Mouse (Mus musculus): ENCODE measurements at regions not wholly inside any gene's neighbourhood (a gene's known extent, or its start where the extent isn't known, plus 50 kb on each side); places are given as distances from the start of the nearest gene placed in this dataset.

DNA sequence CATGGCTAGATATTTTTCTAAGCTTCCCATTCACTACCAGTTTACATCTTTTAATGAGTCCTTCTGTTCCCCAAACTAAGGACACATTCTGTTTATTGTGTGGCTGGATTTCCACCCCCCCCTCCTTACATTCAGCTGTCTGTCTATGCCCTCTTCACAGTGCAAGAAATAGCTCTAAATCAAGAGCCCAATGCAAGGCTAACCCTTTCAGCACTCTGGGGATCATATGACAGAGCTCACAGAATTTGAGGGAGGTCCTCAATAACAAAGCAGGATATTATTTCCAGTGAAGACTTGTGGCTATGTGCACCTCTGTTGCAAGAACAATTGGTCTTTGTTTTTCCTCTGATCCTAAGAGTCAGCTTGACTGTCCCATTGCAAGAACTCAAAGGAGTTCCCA, 874.1 kb upstream of the Gje1 start:
- Histone ChIP-seq H3K4me3 (no peak overlapping the region), H3K4me1 (no peaks in the 10 kb centered on the region), H3K9me3 (no peaks in the 10 kb centered on the region), H3K36me3 (no peaks in the 10 kb centered on the region), H3K27me3 (no peaks in the 10 kb centered on the region), H3K9ac (replicated peaks) (no peak overlapping the region), H3K27ac (replicated peaks) (no peak overlapping the region), H3K4me2 (replicated peaks) (no peak overlapping the region)
- no peak for ATAC-seq (replicated peaks)

DNA sequence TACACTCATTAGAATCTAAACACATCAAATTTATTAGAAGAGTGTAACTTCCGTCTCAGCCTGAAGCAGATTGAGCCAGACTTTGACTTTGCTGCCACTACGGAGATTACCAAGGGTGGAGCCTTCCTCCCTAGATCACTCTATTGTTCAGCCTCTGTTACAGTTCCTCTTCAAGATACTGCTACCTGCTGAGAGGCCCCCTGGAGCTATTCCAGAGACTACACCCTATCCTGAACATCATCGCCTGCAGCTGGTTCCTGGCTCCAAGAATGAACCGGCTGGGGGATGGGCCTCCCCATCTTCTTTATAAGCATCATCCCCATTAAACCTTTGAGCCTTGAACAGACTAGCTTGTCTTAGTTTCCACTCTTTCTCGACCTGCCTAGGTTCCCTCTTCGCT, 868.1 kb upstream of the Gje1 start:
- ATAC-seq (replicated peaks): no peak
- Histone ChIP-seq H3K4me1 (no peaks in the 10 kb centered on the region), H3K27me3 (no peaks in the 10 kb centered on the region), H3K27ac (replicated peaks) (no peak overlapping the region), H3K4me3 (no peak overlapping the region), H3K9me3 (no peaks in the 10 kb centered on the region), H3K36me3 (no peaks in the 10 kb centered on the region), H3K9ac (replicated peaks) (no peak overlapping the region), H3K4me2 (replicated peaks) (no peak overlapping the region)
- WGBS: 70% methylated on average over 6 of the region's 6 CpGs

DNA sequence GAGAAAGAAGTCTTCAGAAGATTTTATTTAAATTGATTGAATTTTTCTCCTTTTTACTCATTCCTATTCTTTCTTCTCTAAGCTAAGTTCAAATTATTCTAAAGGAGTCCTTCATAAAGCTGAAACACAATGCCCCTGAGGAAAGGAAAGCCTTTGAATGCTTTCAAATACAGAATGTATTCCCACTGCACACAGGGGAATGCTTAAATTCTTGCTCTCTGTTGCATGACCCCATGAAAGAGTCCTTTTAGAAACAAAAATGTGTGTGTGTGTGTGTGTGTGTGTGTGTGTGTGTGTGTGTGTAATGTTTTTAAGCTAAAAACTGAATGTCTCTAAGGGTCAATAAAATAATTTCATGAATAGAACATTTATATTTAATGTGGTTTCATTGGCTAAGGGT, 846.1 kb upstream of the Gje1 start:
- no peak for ATAC-seq (replicated peaks)
- Histone ChIP-seq H3K36me3 (no peaks in the 10 kb centered on the region), H3K4me1 (no peaks in the 10 kb centered on the region), H3K9me3 (0 out of 2 replicates have a peak, but pooled peaks cover 3% of the 10 kb centered on the region), H3K4me2 (replicated peaks) (no peak overlapping the region), H3K27ac (replicated peaks) (no peak overlapping the region), H3K9ac (replicated peaks) (no peak overlapping the region), H3K27me3 (no peaks in the 10 kb centered on the region), H3K4me3 (no peak overlapping the region)

DNA sequence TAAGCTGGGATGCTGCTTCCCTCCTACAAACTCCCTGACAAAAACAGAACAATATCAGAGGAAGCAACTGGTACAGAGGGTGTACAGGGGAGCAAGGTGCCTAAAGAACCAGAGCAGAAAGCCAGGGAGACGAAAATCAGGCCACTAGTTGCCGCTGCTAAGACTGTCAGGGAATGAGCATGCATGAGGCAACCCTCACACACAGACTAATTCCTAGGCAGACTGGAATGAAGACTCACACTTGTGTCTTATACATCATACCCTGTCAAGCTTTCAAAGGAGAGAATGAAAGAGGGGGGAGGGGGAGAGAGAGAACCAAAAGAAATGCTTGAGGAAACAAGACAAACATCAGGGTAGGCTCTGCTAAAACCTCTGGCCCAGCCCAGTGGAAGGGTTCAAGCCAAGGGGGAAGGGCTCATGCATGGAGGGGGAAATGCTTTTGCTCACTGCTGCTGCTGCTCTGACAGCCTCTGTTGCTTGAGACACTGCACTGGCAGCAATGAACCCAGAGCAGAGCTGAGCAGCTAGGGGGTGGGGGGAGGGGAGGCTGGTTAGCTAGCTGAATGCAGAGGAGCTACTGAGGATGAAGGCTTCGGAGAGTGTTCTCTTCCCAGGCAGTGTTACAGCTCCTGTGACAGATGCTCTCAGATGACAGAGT, 835.5 kb upstream of the Gje1 start:
- no peak for ATAC-seq (replicated peaks)
- Histone ChIP-seq H3K9ac (replicated peaks) (no peak overlapping the region), H3K36me3 (no peaks in the 10 kb centered on the region), H3K4me2 (replicated peaks) (no peak overlapping the region), H3K9me3 (no peaks in the 10 kb centered on the region), H3K4me3 (no peak overlapping the region), H3K27me3 (no peaks in the 10 kb centered on the region), H3K4me1 (no peaks in the 10 kb centered on the region), H3K27ac (replicated peaks) (no peak overlapping the region)
- WGBS: 61% methylated on average over 3 of the region's 3 CpGs

DNA sequence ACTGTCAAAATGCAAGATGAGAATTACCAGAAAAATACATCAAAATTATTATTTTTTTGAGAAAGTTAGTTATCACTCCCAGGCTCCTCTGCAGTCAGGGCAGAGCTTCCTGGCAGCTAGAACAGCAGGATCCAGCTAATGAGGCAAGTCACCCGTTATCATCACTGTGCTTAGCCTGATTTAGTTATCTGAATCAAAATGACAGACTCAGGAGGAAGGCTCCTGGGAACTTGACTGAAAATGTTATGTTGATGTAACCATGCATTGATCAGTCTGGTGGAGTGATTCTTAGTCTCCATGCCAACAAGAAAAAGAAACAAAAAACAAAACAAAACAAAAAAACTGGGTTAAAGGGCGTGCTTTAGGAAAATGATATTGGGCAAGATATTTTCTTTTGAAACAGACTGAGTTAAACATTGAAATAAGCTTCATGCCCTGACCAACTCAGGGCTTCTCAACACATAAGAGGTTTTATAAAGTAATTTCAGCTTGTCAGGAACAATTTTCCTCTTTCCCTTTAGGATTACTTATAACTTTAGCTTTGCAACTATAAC, 823.9 kb upstream of the Gje1 start:
- ATAC-seq (replicated peaks): no peak; the same call in 1 of the 2 replicates
- Histone ChIP-seq H3K4me1 (peaks cover 3% of the 10 kb centered on the region; the same call in 1 of the 2 replicates), H3K4me3 (no peak overlapping the region), H3K27me3 (no peaks in the 10 kb centered on the region), H3K9me3 (no peaks in the 10 kb centered on the region), H3K36me3 (no peaks in the 10 kb centered on the region), H3K4me2 (replicated peaks) (no peak overlapping the region), H3K27ac (replicated peaks) (no peak overlapping the region; the same call in 1 of the 2 replicates), H3K9ac (replicated peaks) (no peak overlapping the region)
- WGBS: 23% methylated on average over 2 of the region's 2 CpGs

DNA sequence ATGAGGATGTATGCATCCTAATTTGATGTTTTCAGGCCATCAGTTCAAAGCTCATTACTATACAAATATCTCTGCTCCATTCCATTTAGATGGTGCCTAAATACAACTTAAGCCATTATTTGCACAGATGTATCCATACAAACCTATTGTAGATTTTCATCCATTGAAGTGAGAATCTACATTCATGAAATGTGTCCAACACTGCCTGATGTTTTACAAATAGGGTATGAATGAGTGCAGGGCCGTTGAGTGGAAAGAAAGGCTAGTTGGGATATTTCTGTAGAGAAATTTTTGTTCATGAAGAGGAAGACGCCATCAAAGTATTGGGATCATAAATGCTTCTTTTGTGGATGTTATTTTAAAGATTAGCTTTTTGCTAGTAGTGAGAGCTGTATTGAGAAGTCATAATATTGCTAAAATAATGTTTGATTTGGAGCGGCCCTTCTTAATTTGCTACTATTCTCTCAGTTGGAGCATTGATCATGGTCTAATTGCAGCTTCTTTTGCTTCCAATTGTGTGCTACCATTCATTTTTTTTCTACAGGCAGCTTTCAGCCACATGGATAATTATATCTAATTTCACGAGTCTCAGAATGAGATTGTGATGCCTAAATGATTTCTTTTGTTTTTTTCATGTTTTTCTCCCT, 822.9 kb upstream of the Gje1 start:
- Histone ChIP-seq H3K36me3 (no peaks in the 10 kb centered on the region), H3K27ac (replicated peaks) (no peak overlapping the region), H3K9ac (replicated peaks) (no peak overlapping the region), H3K9me3 (no peaks in the 10 kb centered on the region), H3K4me2 (replicated peaks) (no peak overlapping the region), H3K4me3 (no peak overlapping the region), H3K4me1 (peaks cover 3% of the 10 kb centered on the region; the same call in 1 of the 2 replicates), H3K27me3 (no peaks in the 10 kb centered on the region)
- peak; percentile 53; the same call in 1 of the 2 replicates for ATAC-seq (replicated peaks)
- WGBS: 44% methylated on average over 4 of the region's 4 CpGs

DNA sequence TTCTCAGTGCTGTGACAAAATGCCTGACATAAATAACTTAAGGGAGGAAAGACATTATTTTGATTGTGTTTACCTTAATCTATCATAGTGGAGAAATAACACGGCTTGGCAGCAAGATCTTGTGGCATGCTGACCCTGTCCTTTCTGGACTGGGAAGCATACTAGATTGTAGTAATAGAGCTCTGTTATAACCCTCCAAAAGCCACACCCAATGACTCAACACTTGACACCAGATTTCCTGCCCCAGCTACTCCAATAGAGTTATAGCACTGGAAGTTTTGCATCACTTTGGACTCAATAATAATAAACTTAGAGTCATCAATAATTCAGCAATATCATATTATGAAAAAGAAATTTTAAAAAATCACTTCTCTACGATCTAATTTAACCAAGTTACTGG, 818.0 kb upstream of the Gje1 start:
- no peak overlapping the region for H3K27ac ChIP-seq (replicated peaks)
- H3K27me3 ChIP-seq: no peaks in the 10 kb centered on the region
- no peak for ATAC-seq (replicated peaks)
- H3K4me1 ChIP-seq: no peaks in the 10 kb centered on the region
- no peak overlapping the region for H3K4me2 ChIP-seq (replicated peaks)
- no peak overlapping the region for H3K9ac ChIP-seq (replicated peaks)
- WGBS: 92% methylated on average over 2 of the region's 2 CpGs
- H3K4me3 ChIP-seq: no peak overlapping the region
- H3K9me3 ChIP-seq: no peaks in the 10 kb centered on the region
- no peaks in the 10 kb centered on the region for H3K36me3 ChIP-seq

DNA sequence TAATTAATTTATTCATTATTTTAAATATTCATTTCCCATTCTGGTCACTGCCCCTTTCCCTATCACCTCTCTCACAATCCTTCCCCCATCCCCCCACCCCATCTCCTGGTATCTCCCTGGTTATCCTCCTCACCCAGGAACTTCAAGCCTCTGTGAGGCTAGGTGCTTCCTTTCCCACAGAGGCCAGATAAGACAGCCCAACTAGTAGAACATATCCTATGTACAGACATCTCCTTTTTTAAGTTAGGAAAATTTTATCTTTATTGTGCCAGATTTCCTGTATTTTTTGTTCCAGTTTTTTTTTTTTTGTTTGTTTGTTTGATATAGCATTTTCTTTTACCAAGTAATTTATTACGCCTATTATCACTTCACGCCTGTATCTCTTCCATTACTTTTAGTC, 769.4 kb upstream of the Gje1 start:
- no peak for ATAC-seq (replicated peaks)
- WGBS: 95% methylated on average over 2 of the region's 2 CpGs

DNA sequence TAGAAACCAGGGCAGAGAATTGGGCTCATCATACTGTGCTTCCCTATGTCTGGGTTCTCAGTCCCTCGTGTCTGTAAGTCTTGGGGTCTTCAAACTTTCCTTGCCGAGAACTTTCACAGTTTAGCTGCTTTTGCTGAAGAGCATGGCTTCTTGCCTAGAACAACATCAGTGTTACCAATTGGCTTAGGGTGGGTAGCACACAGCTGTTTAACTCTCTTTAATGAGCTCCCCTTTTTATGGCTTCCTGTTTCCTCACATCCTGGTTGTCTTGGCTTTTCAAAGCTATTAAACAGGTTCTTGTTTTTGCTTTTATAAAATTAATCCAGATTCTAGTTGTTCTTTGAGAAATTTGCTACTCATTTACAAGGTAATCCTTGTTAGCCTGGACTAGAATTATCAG, 725.3 kb upstream of the Gje1 start:
- Histone ChIP-seq H3K27ac (replicated peaks) (no peak overlapping the region), H3K4me2 (replicated peaks) (no peak overlapping the region), H3K36me3 (no peaks in the 10 kb centered on the region), H3K4me3 (no peak overlapping the region), H3K4me1 (no peaks in the 10 kb centered on the region), H3K9me3 (no peaks in the 10 kb centered on the region), H3K27me3 (no peaks in the 10 kb centered on the region), H3K9ac (replicated peaks) (no peak overlapping the region)
- no peak for ATAC-seq (replicated peaks)
- 84% methylated on average over 2 of the region's 2 CpGs for WGBS

More for the DNA sequence above, 769.4 kb upstream of the Gje1 start:
- Histone ChIP-seq H3K4me3 (no peak overlapping the region), H3K27me3 (no peaks in the 10 kb centered on the region), H3K36me3 (no peaks in the 10 kb centered on the region), H3K27ac (replicated peaks) (no peak overlapping the region), H3K4me1 (no peaks in the 10 kb centered on the region), H3K4me2 (replicated peaks) (no peak overlapping the region), H3K9me3 (no peaks in the 10 kb centered on the region), H3K9ac (replicated peaks) (no peak overlapping the region)

DNA sequence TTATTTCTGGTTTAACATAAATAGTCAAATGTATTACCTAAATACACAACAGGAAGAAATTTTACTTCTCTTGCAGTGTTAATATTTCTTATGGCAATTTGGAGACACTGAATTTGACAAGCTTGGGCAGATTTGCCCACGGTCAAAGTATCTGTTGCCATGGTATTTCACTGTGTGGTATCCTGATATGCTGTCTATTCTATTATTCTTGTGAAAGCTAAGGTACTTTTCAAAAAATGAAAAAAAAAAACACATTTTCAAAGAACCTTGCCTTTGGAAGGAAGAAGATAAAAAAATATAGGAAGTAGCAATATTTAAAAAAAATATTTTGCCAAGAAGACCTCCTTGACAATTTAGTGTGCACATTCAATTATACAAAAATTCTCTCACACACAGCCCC, 723.2 kb upstream of the Gje1 start:
- H3K27ac ChIP-seq (replicated peaks): no peak overlapping the region
- no peaks in the 10 kb centered on the region for H3K9me3 ChIP-seq
- no peak overlapping the region for H3K4me2 ChIP-seq (replicated peaks)
- no peaks in the 10 kb centered on the region for H3K4me1 ChIP-seq
- 62% methylated on average over 1 of the region's 1 CpGs for WGBS
- no peak overlapping the region for H3K4me3 ChIP-seq
- H3K36me3 ChIP-seq: no peaks in the 10 kb centered on the region
- no peak overlapping the region for H3K9ac ChIP-seq (replicated peaks)
- H3K27me3 ChIP-seq: no peaks in the 10 kb centered on the region
- no peak for ATAC-seq (replicated peaks)

DNA sequence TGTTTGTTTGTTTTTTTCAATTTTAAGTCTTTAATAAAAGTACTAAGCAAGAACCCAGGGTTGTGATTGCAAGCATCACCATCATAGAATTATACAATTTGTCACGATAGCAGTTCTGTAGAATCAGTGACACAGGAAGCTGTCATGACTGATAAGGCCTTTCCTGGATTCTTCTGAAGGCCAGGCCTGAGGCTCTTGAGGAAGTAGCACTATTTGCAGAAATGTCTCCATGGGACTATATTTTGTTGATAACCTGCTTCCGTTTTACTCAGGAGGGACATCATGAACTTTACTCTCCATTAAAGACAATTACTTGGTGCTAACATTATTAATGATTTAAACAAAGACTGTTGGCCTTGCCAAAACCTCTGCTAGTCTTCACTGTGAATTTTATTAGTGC, 708.7 kb upstream of the Gje1 start:
- Histone ChIP-seq H3K4me3 (no peak overlapping the region), H3K27me3 (no peaks in the 10 kb centered on the region), H3K9me3 (no peaks in the 10 kb centered on the region), H3K27ac (replicated peaks) (no peak overlapping the region), H3K4me1 (no peaks in the 10 kb centered on the region), H3K36me3 (no peaks in the 10 kb centered on the region), H3K9ac (replicated peaks) (no peak overlapping the region), H3K4me2 (replicated peaks) (no peak overlapping the region)
- 88% methylated on average over 2 of the region's 2 CpGs for WGBS
- ATAC-seq (replicated peaks): no peak

DNA sequence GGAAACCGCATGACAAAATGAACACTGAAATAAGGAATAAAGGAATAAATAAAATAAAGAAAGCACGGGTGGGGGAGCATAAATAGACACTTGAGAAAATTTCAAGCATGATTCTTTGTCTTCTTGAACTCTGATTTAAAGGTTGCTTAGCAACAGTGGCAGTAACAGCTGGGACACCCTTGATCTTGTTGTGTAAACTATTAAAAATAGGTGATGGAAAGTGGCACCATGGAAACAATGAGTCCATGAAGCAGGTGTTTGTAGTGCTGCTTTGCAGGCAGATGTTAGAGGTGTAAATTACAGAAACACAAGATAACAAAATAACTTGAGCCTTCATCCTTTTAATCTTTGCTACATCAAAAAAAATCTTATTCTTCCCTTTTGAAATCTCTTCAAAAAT, 688.2 kb upstream of the Gje1 start:
- no peak overlapping the region for H3K4me3 ChIP-seq
- no peaks in the 10 kb centered on the region for H3K36me3 ChIP-seq
- H3K9me3 ChIP-seq: no peaks in the 10 kb centered on the region
- ATAC-seq (replicated peaks): no peak
- 25% methylated on average over 2 of the region's 2 CpGs for WGBS
- H3K4me2 ChIP-seq (replicated peaks): no peak overlapping the region
- no peak overlapping the region for H3K9ac ChIP-seq (replicated peaks)
- H3K27ac ChIP-seq (replicated peaks): no peak overlapping the region
- H3K4me1 ChIP-seq: no peaks in the 10 kb centered on the region
- no peaks in the 10 kb centered on the region for H3K27me3 ChIP-seq

DNA sequence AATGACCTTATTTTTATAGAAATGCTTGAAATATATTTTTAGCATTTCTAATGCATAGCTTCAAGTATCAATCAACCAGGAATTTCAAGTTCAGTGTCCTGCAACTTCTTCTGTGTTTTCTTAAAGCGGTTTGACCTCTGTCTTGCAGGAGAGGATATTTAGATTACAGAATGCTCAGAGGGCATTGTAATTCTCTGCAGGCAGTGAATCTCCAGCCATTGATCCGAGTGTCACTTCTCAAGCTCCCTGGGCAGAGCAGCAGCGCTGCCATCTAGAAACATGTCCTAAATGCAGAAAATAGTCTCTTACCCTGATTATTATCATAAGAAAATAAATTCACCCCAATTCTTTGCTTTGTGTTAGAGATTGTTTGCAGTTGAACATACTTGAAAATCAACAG, 687.7 kb upstream of the Gje1 start:
- no peak overlapping the region for H3K27ac ChIP-seq (replicated peaks)
- H3K4me3 ChIP-seq: no peak overlapping the region
- H3K4me1 ChIP-seq: no peaks in the 10 kb centered on the region
- no peak overlapping the region for H3K4me2 ChIP-seq (replicated peaks)
- H3K9ac ChIP-seq (replicated peaks): no peak overlapping the region
- no peaks in the 10 kb centered on the region for H3K36me3 ChIP-seq
- H3K9me3 ChIP-seq: no peaks in the 10 kb centered on the region
- H3K27me3 ChIP-seq: no peaks in the 10 kb centered on the region
- WGBS: 34% methylated on average over 3 of the region's 3 CpGs
- no peak for ATAC-seq (replicated peaks)

All from forebrain, embryonic 15.5 days (tissue).